Mouse (Mus musculus) hindbrain, embryonic 13.5 days (tissue): ENCODE measurements around the gene Exo1. TPM values are rescaled to one million over a fixed set of nuclear protein-coding genes. Genes with fewer than 3 reads are reported as not detected.

Experiments
- ATAC-seq: fragments of 200-750 bp; cut with Nextera tagmentation; 2 replicates; pipeline ENCODE4 v1.8.0; 2017; ENCODE audit warnings: moderate TSS enrichment; ENCODE audit not compliant: low FRiP score
- H3K27ac ChIP-seq: fragments of 300-500 bp; sonication (generic); 2 replicates; pipeline ENCODE4 v1.5.1; 2015; ENCODE audit warnings: inconsistent platforms, mild to moderate bottlenecking, moderate library complexity
- H3K27me3 ChIP-seq: fragments of 300-500 bp; sonication (generic); 2 replicates; pipeline ENCODE4 v1.6.1; 2015; ENCODE audit warnings: mild to moderate bottlenecking, inconsistent platforms
- H3K36me3 ChIP-seq: fragments of 300-500 bp; sonication (generic); 2 replicates; pipeline ENCODE4 v1.6.1; 2015; ENCODE audit warnings: mild to moderate bottlenecking, inconsistent platforms
- H3K4me1 ChIP-seq: fragments of 300-500 bp; sonication (generic); replicated peaks from 2 replicates; pipeline ENCODE4 v1.6.1; 2015; ENCODE audit warnings: inconsistent platforms
- H3K4me2 ChIP-seq: fragments of 300-500 bp; sonication (generic); 2 replicates; pipeline ENCODE4 v1.6.1; 2015; ENCODE audit warnings: inconsistent platforms, mild to moderate bottlenecking, moderate library complexity
- H3K4me3 ChIP-seq: fragments of 300-500 bp; sonication (generic); 2 replicates; pipeline ENCODE4 v1.5.1; 2015; ENCODE audit warnings: mild to moderate bottlenecking, inconsistent platforms
- H3K9ac ChIP-seq: fragments of 300-500 bp; sonication (generic); 2 replicates; pipeline ENCODE4 v1.6.1; 2015; ENCODE audit warnings: mild to moderate bottlenecking, inconsistent platforms
- H3K9me3 ChIP-seq: fragments of 300-500 bp; sonication (generic); 2 replicates; pipeline ENCODE4 v1.6.1; 2016; ENCODE audit warnings: inconsistent platforms
- WGBS: fragments of 180-500 bp; shearing (Covaris S2); methylation state at CpG from one replicate; pipeline ENCODE4 v1.1.7; 2015; 5-methylcytosine and 5-hydroxymethylcytosine counted together
- polyA plus RNA-seq: library from polyadenylated mRNA; unstranded; fragments of >200 nt; fragmentation: Nextera tagmentation; extraction: Ambion mirVana; gene quantifications from 2 replicates; pipeline ENCODE4 v1.2.1, GENCODE M21; 2015

Exo1 gene
- polyA plus RNA-seq, 1 experiment from 2014 or later: 11.6 TPM

DNA sequence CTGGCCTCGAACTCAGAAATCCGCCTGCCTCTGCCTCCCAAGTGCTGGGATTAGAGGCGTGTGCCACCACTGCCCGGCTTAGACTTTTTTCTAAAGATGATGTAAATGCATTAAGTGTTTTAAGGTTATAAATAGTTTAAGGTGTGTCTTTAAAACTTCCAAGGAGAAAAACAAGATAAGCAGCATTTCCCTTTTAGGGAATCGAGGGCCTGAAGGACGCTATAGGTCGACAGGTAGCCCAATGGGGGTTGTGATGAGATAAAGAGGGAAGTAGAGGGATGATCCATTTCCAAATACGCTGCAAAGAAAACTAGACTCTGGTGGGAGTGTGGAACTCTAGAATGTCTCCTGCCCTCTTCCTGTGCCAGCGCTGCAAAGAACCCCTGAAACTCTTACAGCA, 39.6 kb downstream of the Exo1 start, which contains the start of gene Gm38100:
TSS of gene Gm38100 (plus strand) at position 301 of the 400 bp plus-strand sequence.
- H3K27ac ChIP-seq: no peak within 1 kb of the TSS
- H3K36me3 ChIP-seq: no peaks in the 10 kb centered on the region
- no peaks in the 10 kb centered on the region for H3K4me1 ChIP-seq
- no peaks in the 10 kb centered on the region for H3K27me3 ChIP-seq
- no peak for ATAC-seq
- WGBS: 92% methylated on average over 9 of the region's 9 CpGs
- H3K4me2 ChIP-seq: no peak within 1 kb of the TSS
- H3K4me3 ChIP-seq: no peak within 1 kb of the TSS
- H3K9ac ChIP-seq: no peak within 1 kb of the TSS
- H3K9me3 ChIP-seq: no peaks in the 10 kb centered on the region

DNA sequence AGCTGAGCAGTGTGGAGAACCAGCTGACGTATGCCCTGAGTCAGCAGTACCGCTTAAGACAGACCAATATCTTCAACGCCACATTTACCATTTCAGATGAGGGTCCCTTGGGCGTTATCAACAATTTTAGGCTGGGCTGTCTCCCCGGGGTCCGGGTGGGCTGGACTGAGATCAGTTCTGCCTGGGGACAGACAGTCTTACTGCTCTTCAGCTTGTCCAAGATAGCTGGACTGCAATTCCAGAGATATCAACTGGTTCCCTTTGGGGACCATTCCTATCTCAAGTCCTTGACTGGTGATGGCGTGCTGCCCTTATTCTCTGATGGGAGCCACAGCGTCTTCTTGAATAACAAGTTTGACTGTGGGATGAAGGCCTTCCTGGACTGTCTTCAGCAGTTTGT, 40.7 kb downstream of the Exo1 start:
- Histone ChIP-seq H3K9ac (no peak overlapping the region), H3K4me3 (no peak overlapping the region), H3K4me1 (no peaks in the 10 kb centered on the region), H3K36me3 (no peaks in the 10 kb centered on the region), H3K27me3 (no peaks in the 10 kb centered on the region), H3K4me2 (no peak overlapping the region), H3K9me3 (no peaks in the 10 kb centered on the region), H3K27ac (no peak overlapping the region)
- 94% methylated on average over 8 of the region's 8 CpGs for WGBS
- ATAC-seq: no peak

GRCm38 (mm10) chr1:175923848-175924787, 43.7 kb downstream of the Exo1 start:
- H3K4me3 ChIP-seq: no peak overlapping the region
- no peak overlapping the region for H3K9ac ChIP-seq
- WGBS: 52% methylated on average over 7 of the region's 7 CpGs
- no peaks in the 10 kb centered on the region for H3K27me3 ChIP-seq
- no peaks in the 10 kb centered on the region for H3K36me3 ChIP-seq
- no peak for ATAC-seq
- no peak overlapping the region for H3K4me2 ChIP-seq
- peaks cover 3% of the 10 kb centered on the region; the same call in 1 of the 2 replicates for H3K9me3 ChIP-seq
- H3K27ac ChIP-seq: no peak overlapping the region
- H3K4me1 ChIP-seq: no peaks in the 10 kb centered on the region

DNA sequence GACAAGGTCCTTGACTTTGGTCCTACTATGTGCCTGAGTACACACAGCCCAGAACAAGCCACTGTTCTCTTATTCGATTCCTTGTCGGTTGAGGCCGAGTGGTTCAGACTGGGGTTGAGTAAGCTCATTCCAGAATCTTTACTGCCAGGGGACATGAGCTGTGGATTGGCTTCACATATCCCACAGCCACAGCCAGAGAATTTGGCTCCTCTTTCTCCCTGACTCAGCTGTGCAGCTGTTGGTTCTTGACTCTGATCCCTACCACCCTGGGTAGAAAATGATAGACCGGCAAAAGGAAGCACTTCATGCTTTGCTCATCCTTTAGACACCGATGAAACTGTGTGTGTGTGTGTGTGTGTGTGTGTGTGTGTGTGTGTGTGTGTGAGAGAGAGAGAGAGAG, 51.0 kb downstream of the Exo1 start:
- 99% methylated on average over 5 of the region's 5 CpGs for WGBS
- Histone ChIP-seq H3K36me3 (no peaks in the 10 kb centered on the region), H3K4me2 (no peak overlapping the region), H3K9me3 (peaks cover 3% of the 10 kb centered on the region; the same call in 1 of the 2 replicates), H3K4me1 (peaks cover 3% of the 10 kb centered on the region; the same call in 1 of the 2 replicates), H3K9ac (no peak overlapping the region), H3K27me3 (no peaks in the 10 kb centered on the region), H3K4me3 (no peak overlapping the region), H3K27ac (no peak overlapping the region)
- ATAC-seq: no peak

DNA sequence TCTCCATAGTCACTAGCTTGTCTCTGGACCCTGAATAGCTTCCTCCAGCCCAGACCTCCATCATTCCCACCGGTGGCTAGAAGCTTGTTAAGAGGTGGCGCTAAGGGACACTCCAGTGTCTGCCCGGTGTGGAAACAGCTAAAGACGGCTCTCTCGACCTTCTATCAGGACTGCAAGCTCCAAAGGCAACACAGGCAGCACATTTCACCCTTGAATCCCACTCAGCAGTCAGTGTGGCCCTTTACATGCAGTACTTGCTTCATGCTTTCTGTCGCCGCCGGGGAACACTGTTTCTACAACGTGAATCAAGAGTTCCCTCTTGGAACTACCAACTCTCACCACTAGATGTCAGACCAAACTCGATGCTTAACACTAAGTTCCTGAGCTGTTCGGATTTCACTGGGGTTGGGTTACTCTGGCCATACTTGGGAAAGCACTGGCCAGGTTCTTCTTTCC, 55.9 kb downstream of the Exo1 start:
- whole genome bisulfite sequencing: 12% methylated on average over 11 of the region's 11 CpGs
- H3K36me3 ChIP-seq: no peaks in the 10 kb centered on the region
- H3K27me3 ChIP-seq: no peaks in the 10 kb centered on the region
- H3K9me3 ChIP-seq: no peaks in the 10 kb centered on the region
- H3K9ac ChIP-seq: peak overlapping the region; percentile 51; the same call in 1 of the 2 replicates
- ATAC-seq: peak; percentile 76
- no peak overlapping the region for H3K27ac ChIP-seq
- H3K4me3 ChIP-seq: peak overlapping the region; percentile 15; the same call in 1 of the 2 replicates
- H3K4me1 ChIP-seq: peaks cover 3% of the 10 kb centered on the region; the same call in 1 of the 2 replicates
- peak overlapping the region; percentile 43 for H3K4me2 ChIP-seq

GRCm38 (mm10) chr1:175938731-175939130, 58.4 kb downstream of the Exo1 start:
- no peak for ATAC-seq
- no peak overlapping the region for H3K4me2 ChIP-seq
- peaks cover 3% of the 10 kb centered on the region; the same call in 1 of the 2 replicates for H3K4me1 ChIP-seq
- no peak overlapping the region for H3K27ac ChIP-seq
- H3K27me3 ChIP-seq: no peaks in the 10 kb centered on the region
- H3K9me3 ChIP-seq: no peaks in the 10 kb centered on the region
- 75% methylated on average over 3 of the region's 3 CpGs for WGBS
- no peak overlapping the region for H3K4me3 ChIP-seq
- no peak overlapping the region for H3K9ac ChIP-seq
- no peaks in the 10 kb centered on the region for H3K36me3 ChIP-seq

DNA sequence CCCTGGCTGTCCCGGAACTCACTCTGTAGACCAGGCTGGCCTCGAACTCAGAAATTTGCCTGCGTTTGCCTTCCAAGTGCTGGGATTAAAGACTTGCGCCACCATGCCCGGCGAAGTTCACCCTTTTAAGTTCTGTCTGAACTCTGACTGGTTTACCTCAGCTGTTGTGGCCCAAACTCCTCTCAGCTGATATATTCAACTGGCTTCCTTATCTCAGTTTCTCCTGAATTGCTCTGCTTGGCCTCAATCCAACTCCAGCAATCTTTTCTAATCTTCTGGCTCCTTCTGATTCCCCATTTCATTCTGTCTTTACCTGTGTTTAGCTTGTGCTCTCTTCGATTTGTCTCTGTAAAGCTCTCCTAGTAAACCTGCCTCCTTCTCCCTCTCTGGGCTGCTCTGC, 62.8 kb downstream of the Exo1 start:
- no peak overlapping the region for H3K9ac ChIP-seq
- no peaks in the 10 kb centered on the region for H3K27me3 ChIP-seq
- H3K9me3 ChIP-seq: no peaks in the 10 kb centered on the region
- no peak for ATAC-seq
- peaks cover 7% of the 10 kb centered on the region for H3K4me1 ChIP-seq
- H3K27ac ChIP-seq: no peak overlapping the region
- no peak overlapping the region for H3K4me3 ChIP-seq
- no peak overlapping the region for H3K4me2 ChIP-seq
- 92% methylated on average over 7 of the region's 7 CpGs for WGBS
- H3K36me3 ChIP-seq: no peaks in the 10 kb centered on the region

GRCm38 (mm10) chr1:175946718-175947315, 66.4 kb downstream of the Exo1 start:
- no peak overlapping the region for H3K9ac ChIP-seq
- H3K4me3 ChIP-seq: no peak overlapping the region
- H3K4me2 ChIP-seq: no peak overlapping the region
- no peaks in the 10 kb centered on the region for H3K27me3 ChIP-seq
- H3K27ac ChIP-seq: peak overlapping the region; percentile 42; the same call in 1 of the 2 replicates
- no peaks in the 10 kb centered on the region for H3K36me3 ChIP-seq
- WGBS: 48% methylated on average over 4 of the region's 4 CpGs
- H3K9me3 ChIP-seq: no peaks in the 10 kb centered on the region
- peaks cover 7% of the 10 kb centered on the region for H3K4me1 ChIP-seq
- peak; percentile 64; the same call in 1 of the 2 replicates for ATAC-seq

GRCm38 (mm10) chr1:175950421-175950820, 70.0 kb downstream of the Exo1 start:
- no peak for ATAC-seq
- WGBS: 77% methylated on average over 3 of the region's 3 CpGs
- no peak overlapping the region for H3K4me2 ChIP-seq
- H3K27me3 ChIP-seq: no peaks in the 10 kb centered on the region
- no peak overlapping the region for H3K27ac ChIP-seq
- H3K9me3 ChIP-seq: no peaks in the 10 kb centered on the region
- H3K36me3 ChIP-seq: no peaks in the 10 kb centered on the region
- no peak overlapping the region for H3K9ac ChIP-seq
- no peak overlapping the region for H3K4me3 ChIP-seq
- peaks cover 7% of the 10 kb centered on the region for H3K4me1 ChIP-seq

GRCm38 (mm10) chr1:175950851-175951250, 70.5 kb downstream of the Exo1 start:
- peaks cover 7% of the 10 kb centered on the region for H3K4me1 ChIP-seq
- 87% methylated on average over 2 of the region's 2 CpGs for WGBS
- no peak overlapping the region for H3K27ac ChIP-seq
- H3K27me3 ChIP-seq: no peaks in the 10 kb centered on the region
- no peak overlapping the region for H3K4me3 ChIP-seq
- no peaks in the 10 kb centered on the region for H3K9me3 ChIP-seq
- no peak overlapping the region for H3K4me2 ChIP-seq
- no peak for ATAC-seq
- no peaks in the 10 kb centered on the region for H3K36me3 ChIP-seq
- H3K9ac ChIP-seq: no peak overlapping the region

DNA sequence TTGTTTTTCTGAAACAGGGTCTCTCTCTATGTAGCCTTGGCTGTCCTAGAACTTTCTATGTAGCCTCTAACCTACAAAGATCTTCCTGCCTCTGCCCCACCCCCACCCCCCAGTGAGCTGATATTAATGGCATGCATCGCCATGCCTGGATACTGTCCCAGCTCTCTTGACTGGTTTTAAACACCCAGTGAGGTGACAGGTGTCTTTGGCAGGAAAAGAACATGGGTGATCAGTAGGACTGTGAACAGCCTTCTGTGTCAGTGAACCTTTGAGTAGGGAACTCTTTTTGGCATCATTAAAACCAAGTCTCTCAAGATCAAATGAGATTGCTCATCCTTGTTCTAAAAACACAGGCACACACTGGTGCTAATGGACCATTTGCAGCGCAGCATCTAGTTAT, 81.4 kb downstream of the Exo1 start:
- no peak overlapping the region for H3K4me2 ChIP-seq
- no peak overlapping the region for H3K9ac ChIP-seq
- H3K9me3 ChIP-seq: no peaks in the 10 kb centered on the region
- ATAC-seq: no peak
- H3K36me3 ChIP-seq: no peaks in the 10 kb centered on the region
- no peak overlapping the region for H3K4me3 ChIP-seq
- H3K27ac ChIP-seq: no peak overlapping the region
- H3K27me3 ChIP-seq: no peaks in the 10 kb centered on the region
- 94% methylated on average over 2 of the region's 2 CpGs for WGBS
- no peaks in the 10 kb centered on the region for H3K4me1 ChIP-seq
